Mouse (Mus musculus) embryonic facial prominence, embryonic 14.5 days (tissue): Measurements from ENCODE around the gene Ccdc85c. TPM values are rescaled to one million over a fixed set of nuclear protein-coding genes. Genes with fewer than 3 reads are reported as not detected.

Experiments
- ATAC-seq: fragments of 200-750 bp; cut with Nextera tagmentation; 2 replicates; pipeline ENCODE4 v1.8.0; 2017; ENCODE audit warnings: low read depth, moderate number of reproducible peaks, moderate TSS enrichment
- DNase-seq: peaks from one replicate; pipeline ENCODE4 v3.0.0-alpha.2; 2015; ENCODE audit warnings: low spot score
- H3K27ac ChIP-seq: fragments of 300-500 bp; sonication (generic); replicated peaks from 2 replicates; pipeline ENCODE4 v1.5.1; 2014; ENCODE audit warnings: low read depth, mild to moderate bottlenecking, low read length, moderate library complexity
- H3K27me3 ChIP-seq: fragments of 300-500 bp; sonication (generic); replicated peaks from 2 replicates; pipeline ENCODE4 v1.6.1; 2014; ENCODE audit warnings: low read length; ENCODE audit not compliant: control insufficient read depth, insufficient read depth
- H3K36me3 ChIP-seq: fragments of 300-500 bp; sonication (generic); 2 replicates; pipeline ENCODE4 v1.6.1; 2014; ENCODE audit warnings: low read length, mixed read lengths; ENCODE audit not compliant: control insufficient read depth, insufficient read depth
- H3K4me1 ChIP-seq: fragments of 300-500 bp; sonication (generic); 2 replicates; pipeline ENCODE4 v1.6.1; 2014; ENCODE audit warnings: antibody characterized with exemption, low read length; ENCODE audit not compliant: control insufficient read depth, insufficient read depth
- H3K4me2 ChIP-seq: fragments of 300-500 bp; sonication (generic); 2 replicates; pipeline ENCODE4 v1.6.1; 2014; ENCODE audit warnings: low read depth, mild to moderate bottlenecking, low read length, moderate library complexity, mixed read lengths
- H3K4me3 ChIP-seq: fragments of 300-500 bp; sonication (generic); 2 replicates; pipeline ENCODE4 v1.5.1; 2014; ENCODE audit warnings: low read depth, mild to moderate bottlenecking, low read length
- H3K9ac ChIP-seq: fragments of 300-500 bp; sonication (generic); 2 replicates; pipeline ENCODE4 v1.6.1; 2014; ENCODE audit warnings: low read depth, mild to moderate bottlenecking, low read length, moderate library complexity, mixed read lengths
- H3K9me3 ChIP-seq: fragments of 300-500 bp; sonication (generic); 2 replicates; pipeline ENCODE4 v1.6.1; 2016; ENCODE audit warnings: low read length; ENCODE audit not compliant: control insufficient read depth
- WGBS: fragments of 180-500 bp; shearing (Covaris S2); extraction: QIAGEN DNeasy Blood & Tissue Kit; methylation state at CpG from one replicate; pipeline ENCODE4 v1.1.7; 2014; 5-methylcytosine and 5-hydroxymethylcytosine counted together
- polyA plus RNA-seq: library from polyadenylated mRNA; unstranded; fragments of >200 nt; fragmentation: Nextera tagmentation; extraction: Ambion mirVana; gene quantifications from 2 replicates; pipeline ENCODE4 v1.2.1, GENCODE M21; 2014

Ccdc85c gene
- polyA plus RNA-seq, 1 experiment from 2014 or later: 4.7 TPM

DNA sequence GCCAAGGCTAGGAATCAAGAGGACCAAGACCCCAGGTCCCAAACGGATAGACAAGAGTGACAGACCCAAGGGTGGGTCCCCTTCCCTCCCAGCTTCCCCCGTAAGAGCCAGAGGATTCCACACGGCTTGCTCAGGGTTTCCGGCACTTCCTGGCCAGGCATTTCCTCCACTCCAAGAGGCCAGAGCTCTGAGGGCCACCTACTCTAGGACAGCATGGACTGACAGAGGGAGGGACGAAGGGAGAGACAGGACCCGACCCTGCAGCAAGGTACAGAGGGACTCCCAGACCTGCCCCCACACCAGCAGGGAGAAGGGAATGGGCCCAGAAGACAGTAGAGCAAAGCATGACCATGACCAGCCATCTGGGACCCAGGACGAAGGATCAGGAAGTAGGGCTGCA lies 7.6 kb downstream of the Ccdc85c start:
- Histone ChIP-seq H3K4me3 (no peak overlapping the region), H3K27ac (no peak overlapping the region), H3K4me1 (peaks cover 44% of the 10 kb centered on the region), H3K9ac (no peak overlapping the region), H3K27me3 (no peaks in the 10 kb centered on the region), H3K9me3 (no peaks in the 10 kb centered on the region), H3K36me3 (no peaks in the 10 kb centered on the region), H3K4me2 (no peak overlapping the region)
- 79% methylated on average over 7 of the region's 7 CpGs for WGBS
- DNase-seq: no peak
- no peak for ATAC-seq

GRCm38 (mm10) chr12:108265831-108266619 lies 9.2 kb downstream of the Ccdc85c start:
- Histone ChIP-seq H3K9me3 (no peaks in the 10 kb centered on the region), H3K9ac (no peak overlapping the region; the same call in 1 of the 2 replicates), H3K4me3 (no peak overlapping the region), H3K27me3 (no peaks in the 10 kb centered on the region), H3K4me1 (peaks cover 29% of the 10 kb centered on the region), H3K36me3 (no peaks in the 10 kb centered on the region), H3K27ac (no peak overlapping the region; the same call in 1 of the 2 replicates), H3K4me2 (peak overlapping the region; percentile 41)
- ATAC-seq (peak; percentile 74; the same call in 1 of the 2 replicates), DNase-seq (peak; percentile 74)
- 26% methylated on average over 25 of the region's 27 CpGs for WGBS

DNA sequence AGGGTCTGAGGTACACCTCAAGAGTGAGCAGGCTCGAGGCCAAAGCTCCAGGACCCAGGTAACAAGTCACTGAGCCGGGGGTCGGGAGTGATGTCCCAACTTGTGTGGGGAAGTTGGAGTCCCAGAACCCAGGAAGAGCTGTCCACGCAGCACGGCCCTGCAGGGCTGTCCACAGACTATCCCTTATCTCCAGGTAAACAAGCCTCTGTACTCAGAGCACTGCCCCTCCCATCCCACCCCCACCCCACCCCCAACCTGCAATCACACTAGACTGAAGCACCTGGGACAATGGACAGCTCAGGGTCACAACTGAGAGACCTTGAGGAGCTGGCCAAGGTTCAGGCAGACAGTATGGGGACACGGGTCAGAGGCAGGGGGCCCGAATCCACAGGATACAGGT lies 10.3 kb downstream of the Ccdc85c start:
- Histone ChIP-seq H3K27ac (no peak overlapping the region), H3K9ac (no peak overlapping the region), H3K27me3 (no peaks in the 10 kb centered on the region), H3K4me2 (no peak overlapping the region), H3K9me3 (no peaks in the 10 kb centered on the region), H3K36me3 (no peaks in the 10 kb centered on the region), H3K4me3 (no peak overlapping the region), H3K4me1 (peaks cover 24% of the 10 kb centered on the region)
- WGBS: 82% methylated on average over 7 of the region's 7 CpGs
- ATAC-seq (no peak), DNase-seq (no peak)

DNA sequence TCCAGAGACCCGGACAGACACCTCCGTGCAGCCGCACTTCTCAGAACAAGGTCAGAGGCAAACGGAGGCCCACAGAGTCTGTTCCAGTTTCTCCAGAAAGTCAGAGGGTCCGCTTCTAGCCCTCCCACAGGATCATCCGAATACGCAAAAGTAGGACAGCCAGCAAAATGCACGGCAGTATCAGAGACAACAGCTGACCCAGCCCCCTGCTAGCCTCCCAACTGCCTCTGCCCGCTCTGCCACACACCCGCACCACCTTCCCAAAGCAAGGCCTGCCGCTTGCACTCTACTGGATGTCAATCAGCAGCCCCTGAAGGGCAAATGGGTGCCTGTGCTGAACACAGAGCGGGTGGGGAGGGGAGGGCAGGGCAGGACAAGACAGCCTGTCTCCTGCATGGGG lies 14.3 kb downstream of the Ccdc85c start:
- Histone ChIP-seq H3K4me3 (no peak overlapping the region), H3K9me3 (no peaks in the 10 kb centered on the region), H3K27ac (no peak overlapping the region), H3K36me3 (no peaks in the 10 kb centered on the region), H3K9ac (no peak overlapping the region), H3K4me1 (peaks cover 19% of the 10 kb centered on the region), H3K27me3 (no peaks in the 10 kb centered on the region), H3K4me2 (no peak overlapping the region)
- ATAC-seq (no peak), DNase-seq (no peak)
- WGBS: 81% methylated on average over 12 of the region's 12 CpGs

GRCm38 (mm10) chr12:108259322-108260049 lies 15.7 kb downstream of the Ccdc85c start:
- no peak overlapping the region for H3K4me2 ChIP-seq
- H3K9me3 ChIP-seq: no peaks in the 10 kb centered on the region
- H3K9ac ChIP-seq: no peak overlapping the region
- DNase-seq (no peak), ATAC-seq (no peak)
- H3K4me3 ChIP-seq: no peak overlapping the region
- no peak overlapping the region for H3K27ac ChIP-seq
- H3K36me3 ChIP-seq: no peaks in the 10 kb centered on the region
- WGBS: 83% methylated on average over 24 of the region's 24 CpGs
- 0 out of 2 replicates have a peak, but pooled peaks cover 8% of the 10 kb centered on the region for H3K4me1 ChIP-seq
- no peaks in the 10 kb centered on the region for H3K27me3 ChIP-seq

DNA sequence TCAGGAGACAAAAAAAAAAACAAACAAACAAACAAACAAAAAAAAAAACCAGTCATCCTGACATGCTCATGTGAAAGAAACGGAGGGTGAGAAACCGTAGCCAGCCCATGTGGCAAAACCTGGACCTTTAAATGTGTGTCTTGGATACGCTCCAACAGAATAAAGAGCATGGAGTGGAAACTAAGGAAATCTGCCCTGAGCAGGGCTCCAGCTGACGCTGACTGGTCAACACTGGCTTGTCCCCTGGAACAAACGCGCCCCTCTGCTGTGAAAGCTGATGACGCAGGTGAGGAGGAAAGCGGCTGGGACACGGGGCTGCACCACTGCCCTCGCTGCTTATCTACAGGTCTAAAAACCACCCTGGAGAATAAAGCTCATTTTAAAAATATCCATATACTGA lies 18.5 kb downstream of the Ccdc85c start:
- Histone ChIP-seq H3K4me3 (no peak overlapping the region), H3K36me3 (no peaks in the 10 kb centered on the region), H3K9me3 (no peaks in the 10 kb centered on the region), H3K4me2 (no peak overlapping the region), H3K27me3 (no peaks in the 10 kb centered on the region), H3K4me1 (peaks cover 14% of the 10 kb centered on the region), H3K27ac (no peak overlapping the region), H3K9ac (no peak overlapping the region)
- WGBS: 47% methylated on average over 10 of the region's 10 CpGs
- ATAC-seq: no peak
- no peak for DNase-seq

DNA sequence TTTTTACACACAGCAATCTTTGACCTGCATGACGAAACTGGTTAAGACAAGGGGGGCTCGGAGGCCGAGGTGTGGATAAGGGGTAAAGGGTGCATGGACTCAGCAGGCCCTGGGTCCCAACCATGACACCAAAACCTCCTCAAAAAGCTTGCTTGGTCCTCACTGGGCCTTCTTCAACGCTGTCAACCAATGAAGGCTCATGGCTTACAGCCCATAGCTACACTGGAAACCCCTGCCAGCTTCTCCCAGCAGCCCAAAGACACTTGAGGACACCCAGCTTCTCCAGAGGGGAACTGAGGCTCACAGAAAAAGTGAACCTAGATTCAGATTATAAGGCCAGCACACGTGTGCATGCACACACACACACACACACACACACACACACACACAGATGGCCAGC lies 19.3 kb downstream of the Ccdc85c start:
- WGBS: 23% methylated on average over 5 of the region's 5 CpGs
- Histone ChIP-seq H3K36me3 (no peaks in the 10 kb centered on the region), H3K9me3 (no peaks in the 10 kb centered on the region), H3K27ac (no peak overlapping the region), H3K27me3 (no peaks in the 10 kb centered on the region), H3K9ac (no peak overlapping the region), H3K4me3 (no peak overlapping the region), H3K4me2 (no peak overlapping the region), H3K4me1 (peaks cover 14% of the 10 kb centered on the region)
- no peak for ATAC-seq
- no peak for DNase-seq

DNA sequence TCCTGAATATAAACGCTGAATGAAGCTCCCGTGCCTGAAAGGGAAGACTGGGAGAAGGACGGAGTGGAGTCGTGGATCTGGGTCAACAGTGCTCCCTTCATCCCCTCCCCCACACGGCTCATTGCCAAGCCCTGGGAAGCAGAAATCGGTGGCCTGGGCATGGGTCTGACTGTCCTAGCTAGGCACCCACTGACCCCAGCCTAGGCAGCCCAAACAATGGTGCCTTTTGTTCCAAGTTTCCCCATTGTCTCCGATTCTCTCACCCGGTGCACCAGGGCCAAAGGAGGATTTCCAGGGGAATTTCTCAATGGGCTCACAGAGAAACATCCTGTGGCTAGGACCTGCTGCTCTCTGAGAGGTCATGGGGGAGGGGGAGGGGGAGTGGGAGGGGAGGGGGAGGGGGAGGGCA lies 19.7 kb downstream of the Ccdc85c start:
- no peak overlapping the region for H3K4me3 ChIP-seq
- peaks cover 14% of the 10 kb centered on the region for H3K4me1 ChIP-seq
- H3K36me3 ChIP-seq: no peaks in the 10 kb centered on the region
- H3K27me3 ChIP-seq: no peaks in the 10 kb centered on the region
- peak; percentile 67 for DNase-seq
- 14% methylated on average over 8 of the region's 8 CpGs for WGBS
- H3K9me3 ChIP-seq: no peaks in the 10 kb centered on the region
- H3K27ac ChIP-seq: no peak overlapping the region
- peak; percentile 80; the same call in 1 of the 2 replicates for ATAC-seq
- H3K4me2 ChIP-seq: no peak overlapping the region; the same call in 1 of the 2 replicates
- no peak overlapping the region for H3K9ac ChIP-seq
